Mouse (Mus musculus) CH12.LX (cell line): ENCODE measurements at regions not wholly inside any gene's neighbourhood (a gene's known extent, or its start where the extent isn't known, plus 50 kb on each side); places are given as distances from the start of the nearest gene placed in this dataset.

Experiments
- CTCF ChIP-seq, 2 experiments: IDR thresholded peaks in 1 of 2; conservative IDR thresholded peaks in 1 of 2; 2 replicates each; pipeline ENCODE4 v1.5.1; 2011 to 2012; ENCODE audit warnings: low read depth in 2 of 2, low read length in 2 of 2, improper control_type of control experiment in 1 of 2, inconsistent platforms in 1 of 2, mild to moderate bottlenecking in 1 of 2, moderate library complexity in 1 of 2
- ELF1 ChIP-seq: IDR thresholded peaks from 2 replicates; pipeline ENCODE4 v1.6.1; 2014; ENCODE audit warnings: low read depth, mild to moderate bottlenecking, inconsistent platforms, low read length, improper control_type of control experiment
- EP300 ChIP-seq: IDR thresholded peaks from 2 replicates; pipeline ENCODE4 v1.6.1; 2011; ENCODE audit warnings: low read length, improper control_type of control experiment
- GABPA ChIP-seq: IDR thresholded peaks from 2 replicates; pipeline ENCODE4 v1.6.1; 2012; ENCODE audit warnings: low read depth, low read length, improper control_type of control experiment, inconsistent platforms; ENCODE audit not compliant: insufficient replicate concordance
- HCFC1 ChIP-seq: IDR thresholded peaks from 2 replicates; pipeline ENCODE4 v1.6.1; 2012; ENCODE audit warnings: low read depth, mild to moderate bottlenecking, inconsistent platforms, low read length, improper control_type of control experiment
- MAFK ChIP-seq: IDR thresholded peaks from 2 replicates; pipeline ENCODE4 v1.6.1; 2011; ENCODE audit warnings: low read length, improper control_type of control experiment; ENCODE audit not compliant: insufficient replicate concordance
- MAX ChIP-seq: IDR thresholded peaks from 2 replicates; pipeline ENCODE4 v1.6.1; 2011; ENCODE audit warnings: low read length, improper control_type of control experiment
- MXI1 ChIP-seq: IDR thresholded peaks from 2 replicates; pipeline ENCODE4 v1.6.1; 2011; ENCODE audit warnings: mild to moderate bottlenecking, low read depth, low read length, improper control_type of control experiment
- POLR2AphosphoS2 ChIP-seq: IDR thresholded peaks from 2 replicates; pipeline ENCODE4 v1.6.1; 2011; ENCODE audit warnings: low read depth, low read length, improper control_type of control experiment
- SMC3 ChIP-seq: IDR thresholded peaks from 2 replicates; pipeline ENCODE4 v1.6.1; 2011; ENCODE audit warnings: low read depth, low read length, improper control_type of control experiment
- ZNF384 ChIP-seq: IDR thresholded peaks from 2 replicates; pipeline ENCODE4 v1.6.1; 2012; ENCODE audit warnings: low read depth, low read length, improper control_type of control experiment, inconsistent platforms

DNA sequence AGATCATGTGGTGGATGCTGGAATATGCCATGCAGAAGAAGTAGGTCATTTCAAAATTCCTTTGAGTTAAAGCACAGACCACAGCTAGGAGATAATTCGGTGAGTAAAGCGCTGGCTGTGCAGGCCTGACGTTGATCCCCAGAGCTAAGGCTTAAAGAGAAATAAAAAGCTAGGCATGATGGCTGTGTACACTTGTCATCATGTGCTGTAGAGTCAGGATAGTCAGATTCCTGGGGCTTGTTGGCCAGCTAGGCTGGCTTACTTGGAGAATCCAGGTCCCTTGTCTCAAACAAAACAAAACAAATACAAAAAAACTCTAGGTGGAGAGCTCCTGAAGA lies 70.7 kb downstream of the Dact1 start:
- TF ChIP-seq ELF1: no peak
- no peak for TF ChIP-seq SMC3
- TF ChIP-seq POLR2AphosphoS2: no peak
- TF ChIP-seq CTCF (conservative IDR thresholded peaks at IDR 0.05 in 1 of 2, IDR thresholded peaks at IDR 0.05 in 1 of 2; ENCODE audit: low read depth in 2 of 2, low read length in 2 of 2): no peak
- TF ChIP-seq GABPA: no peak
- TF ChIP-seq MAFK: no peak
- TF ChIP-seq EP300: no peak
- no peak for TF ChIP-seq MXI1
- no peak for TF ChIP-seq ZNF384
- TF ChIP-seq MAX: no peak
- no peak for TF ChIP-seq HCFC1
